Mouse (Mus musculus): Measurements from ENCODE around the gene Arv1. TPM values are rescaled to one million over a fixed set of nuclear protein-coding genes. Genes with fewer than 3 reads are reported as not detected.

Arv1 gene
- polyA plus RNA-seq, 1 experiment from 2014 or later: 38.3 TPM

- Histone ChIP-seq H3K4me1 (no peaks in the 10 kb centered on the region), H3K27me3 (no peaks in the 10 kb centered on the region), H3K4me3 (no peak overlapping the region), H3K27ac (replicated peaks) (no peak overlapping the region), H3K9ac (replicated peaks) (no peak overlapping the region), H3K4me2 (replicated peaks) (no peak overlapping the region), H3K9me3 (no peaks in the 10 kb centered on the region), H3K36me3 (peaks cover 59% of the 10 kb centered on the region)
- WGBS: 59% methylated on average over 3 of the region's 3 CpGs
- ATAC-seq (ENCODE audit: low FRiP score, low read depth): no peak
Measured at GRCm38 (mm10) chr8:124735371-124735911, 13.5 kb downstream of the Arv1 start.

DNA sequence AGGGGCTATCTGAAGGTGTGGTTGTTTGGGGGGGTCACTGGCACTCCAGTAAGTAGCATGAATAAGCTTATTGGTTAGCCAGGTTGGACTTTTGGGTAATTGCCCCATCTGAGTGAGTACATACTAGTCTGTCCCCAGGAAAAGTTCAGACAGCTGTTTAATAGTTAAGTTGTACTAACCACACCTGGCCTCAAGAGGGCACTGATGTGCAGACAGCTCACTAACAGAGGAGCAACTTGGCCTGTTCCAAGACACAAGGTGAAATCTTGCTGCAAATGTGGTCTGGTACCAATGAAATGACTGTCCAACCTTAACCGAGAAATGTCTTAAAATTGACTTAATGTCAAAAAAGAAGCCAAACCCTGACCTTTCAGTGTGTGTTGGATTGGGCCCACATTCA, 17.3 kb downstream of the Arv1 start:
- WGBS: 92% methylated on average over 1 of the region's 1 CpGs
- ATAC-seq (ENCODE audit: low FRiP score, low read depth): no peak
- no peaks in the 10 kb centered on the region for H3K4me1 ChIP-seq

GRCm38 (mm10) chr8:124746661-124747060, 24.7 kb downstream of the Arv1 start:
- Histone ChIP-seq H3K9ac (replicated peaks) (no peak overlapping the region), H3K4me1 (peaks cover 9% of the 10 kb centered on the region; the same call in 1 of the 2 replicates), H3K27me3 (peaks cover 28% of the 10 kb centered on the region), H3K4me3 (no peak overlapping the region), H3K4me2 (replicated peaks) (no peak overlapping the region), H3K9me3 (no peaks in the 10 kb centered on the region), H3K36me3 (no peaks in the 10 kb centered on the region), H3K27ac (replicated peaks) (no peak overlapping the region)
- WGBS: 78% methylated on average over 13 of the region's 13 CpGs
- no peak for ATAC-seq (ENCODE audit: low FRiP score, low read depth)

More for the DNA sequence above, 17.3 kb downstream of the Arv1 start:
- H3K27ac ChIP-seq (replicated peaks): no peak overlapping the region
- H3K27me3 ChIP-seq: no peaks in the 10 kb centered on the region
- H3K4me2 ChIP-seq (replicated peaks): no peak overlapping the region
- no peaks in the 10 kb centered on the region for H3K9me3 ChIP-seq
- H3K9ac ChIP-seq (replicated peaks): no peak overlapping the region
- H3K4me3 ChIP-seq: no peak overlapping the region
- H3K36me3 ChIP-seq: peaks cover 29% of the 10 kb centered on the region

- ATAC-seq (ENCODE audit: low FRiP score, low read depth): no peak
- peak overlapping the region; percentile 48 for H3K4me3 ChIP-seq
- H3K4me1 ChIP-seq: peaks cover 14% of the 10 kb centered on the region; the same call in 1 of the 2 replicates
- no peaks in the 10 kb centered on the region for H3K9me3 ChIP-seq
- H3K27me3 ChIP-seq: peaks cover 61% of the 10 kb centered on the region
- peak overlapping the region; percentile 77 for H3K4me2 ChIP-seq (replicated peaks)
- H3K36me3 ChIP-seq: no peaks in the 10 kb centered on the region
- peak overlapping the region; percentile 12; the same call in 1 of the 2 replicates for H3K9ac ChIP-seq (replicated peaks)
- H3K27ac ChIP-seq (replicated peaks): no peak overlapping the region
- WGBS: under 1% methylated on average over 31 of the region's 31 CpGs
Measured at GRCm38 (mm10) chr8:124751191-124751590, 29.3 kb downstream of the Arv1 start.

DNA sequence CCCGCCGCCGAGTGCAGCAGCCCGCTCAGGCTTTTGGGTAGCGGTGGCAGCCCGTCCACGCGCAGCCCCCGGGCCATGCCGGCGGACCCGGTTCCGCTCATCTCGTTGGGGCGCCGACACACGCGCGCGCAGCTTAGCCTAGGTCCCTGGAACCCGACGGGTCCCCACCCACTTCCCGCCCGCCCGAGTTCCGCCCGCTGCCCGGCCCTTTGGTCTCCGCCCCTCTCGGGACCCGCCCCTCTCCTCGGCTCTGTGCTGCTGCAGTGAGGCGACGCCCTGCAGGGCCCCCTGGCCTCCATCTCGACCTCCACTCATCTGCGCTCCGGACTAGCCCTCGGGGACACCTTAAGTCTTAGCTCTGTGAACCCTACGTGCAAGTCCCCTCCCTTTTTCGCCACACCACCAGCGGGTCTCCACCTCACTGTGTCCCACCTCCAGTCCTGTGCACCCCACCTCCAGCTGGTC, 29.8 kb downstream of the Arv1 start, which contains the start of gene Fam89a:
Fam89a (minus strand) TSS at position 124 of the 465 bp plus-strand sequence.
- ATAC-seq (ENCODE audit: low FRiP score, low read depth): peak; percentile 38; the same call in 1 of the 2 replicates
- Histone ChIP-seq H3K4me2 (replicated peaks) (peak within 1 kb of the TSS; percentile 77), H3K36me3 (no peaks in the 10 kb centered on the region), H3K9me3 (no peaks in the 10 kb centered on the region), H3K4me1 (peaks cover 14% of the 10 kb centered on the region; the same call in 1 of the 2 replicates), H3K27ac (replicated peaks) (no peak within 1 kb of the TSS), H3K4me3 (peak within 1 kb of the TSS; percentile 48), H3K9ac (replicated peaks) (peak within 1 kb of the TSS; percentile 12; the same call in 1 of the 2 replicates), H3K27me3 (peaks cover 61% of the 10 kb centered on the region)
- WGBS: 0% methylated on average over 33 of the region's 41 CpGs

DNA sequence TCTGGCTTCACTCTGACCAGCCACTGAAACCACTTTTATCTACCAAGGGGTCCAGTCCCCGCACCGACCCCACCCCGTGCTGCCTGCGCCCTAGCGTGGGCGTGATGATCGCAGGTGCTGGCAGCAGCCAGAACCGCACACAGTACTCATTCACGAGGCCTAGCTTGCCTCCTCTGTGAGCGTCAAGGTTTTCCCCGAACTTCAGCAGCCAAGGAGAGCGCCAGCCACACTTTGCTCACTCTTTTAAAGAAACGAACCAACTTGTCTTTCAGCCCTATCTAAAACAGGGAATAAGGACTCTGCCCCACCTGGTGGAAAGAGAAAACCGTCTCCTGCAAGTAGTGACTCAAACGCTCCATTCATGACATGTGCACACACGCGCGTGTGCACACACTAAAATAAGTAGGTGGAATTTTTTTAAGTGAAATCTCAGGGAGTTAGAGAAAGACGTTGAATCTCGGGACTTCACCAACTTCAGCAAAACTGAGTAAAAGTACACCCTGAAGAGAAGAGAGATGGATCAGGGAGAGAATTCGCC, 30.5 kb downstream of the Arv1 start:
- Histone ChIP-seq H3K4me1 (peaks cover 14% of the 10 kb centered on the region; the same call in 1 of the 2 replicates), H3K27ac (replicated peaks) (no peak overlapping the region), H3K4me3 (no peak overlapping the region), H3K4me2 (replicated peaks) (no peak overlapping the region), H3K27me3 (peaks cover 61% of the 10 kb centered on the region), H3K36me3 (no peaks in the 10 kb centered on the region), H3K9ac (replicated peaks) (no peak overlapping the region), H3K9me3 (no peaks in the 10 kb centered on the region)
- 34% methylated on average over 21 of the region's 21 CpGs for WGBS
- no peak for ATAC-seq (ENCODE audit: low FRiP score, low read depth)

GRCm38 (mm10) chr8:124754101-124754791, 32.3 kb downstream of the Arv1 start:
- WGBS: 14% methylated on average over 11 of the region's 11 CpGs
- Histone ChIP-seq H3K27me3 (peaks cover 57% of the 10 kb centered on the region), H3K27ac (replicated peaks) (no peak overlapping the region)

GRCm38 (mm10) chr8:124754792-124755190, 32.9 kb downstream of the Arv1 start:
- Histone ChIP-seq H3K4me3 (no peak overlapping the region), H3K27ac (replicated peaks) (no peak overlapping the region), H3K36me3 (no peaks in the 10 kb centered on the region), H3K9me3 (no peaks in the 10 kb centered on the region), H3K4me1 (peaks cover 14% of the 10 kb centered on the region; the same call in 1 of the 2 replicates), H3K27me3 (peaks cover 52% of the 10 kb centered on the region), H3K9ac (replicated peaks) (no peak overlapping the region), H3K4me2 (replicated peaks) (no peak overlapping the region)
- no peak for ATAC-seq (ENCODE audit: low FRiP score, low read depth)
- 37% methylated on average over 4 of the region's 4 CpGs for WGBS

More at GRCm38 (mm10) chr8:124754101-124754791, 32.3 kb downstream of the Arv1 start:
- Histone ChIP-seq H3K9ac (replicated peaks) (no peak overlapping the region), H3K9me3 (no peaks in the 10 kb centered on the region), H3K36me3 (no peaks in the 10 kb centered on the region), H3K4me2 (replicated peaks) (no peak overlapping the region), H3K4me3 (no peak overlapping the region), H3K4me1 (peaks cover 14% of the 10 kb centered on the region; the same call in 1 of the 2 replicates)
- no peak for ATAC-seq (ENCODE audit: low FRiP score, low read depth)

GRCm38 (mm10) chr8:124755481-124755880, 33.5 kb downstream of the Arv1 start:
- H3K27me3 ChIP-seq: peaks cover 45% of the 10 kb centered on the region
- H3K9ac ChIP-seq (replicated peaks): no peak overlapping the region
- WGBS: 86% methylated on average over 8 of the region's 8 CpGs

DNA sequence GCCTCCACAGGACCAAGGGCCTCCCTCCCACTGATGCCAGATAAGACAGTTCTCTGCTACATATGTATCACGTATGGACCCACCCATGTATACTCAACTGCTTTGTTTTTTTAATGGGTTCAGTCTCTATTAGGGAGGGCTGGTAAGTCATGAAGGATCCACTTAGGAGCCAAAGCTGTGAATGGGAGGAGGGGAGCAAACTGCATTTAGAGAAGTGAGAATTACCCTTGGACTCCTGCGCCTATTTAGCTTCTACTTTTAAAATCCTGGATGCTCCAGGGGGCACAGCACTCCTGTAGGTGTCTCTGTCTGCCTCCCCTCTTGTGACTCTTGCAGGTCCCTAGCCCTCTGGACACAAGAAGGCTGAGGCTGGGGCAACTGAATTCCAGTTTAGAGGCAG, 34.2 kb downstream of the Arv1 start:
- 65% methylated on average over 2 of the region's 2 CpGs for WGBS
- no peaks in the 10 kb centered on the region for H3K9me3 ChIP-seq
- no peak overlapping the region for H3K27ac ChIP-seq (replicated peaks)
- no peak overlapping the region for H3K9ac ChIP-seq (replicated peaks)
- H3K36me3 ChIP-seq: no peaks in the 10 kb centered on the region
- H3K4me3 ChIP-seq: no peak overlapping the region
- no peak overlapping the region for H3K4me2 ChIP-seq (replicated peaks)
- H3K27me3 ChIP-seq: peaks cover 38% of the 10 kb centered on the region
- H3K4me1 ChIP-seq: peaks cover 10% of the 10 kb centered on the region; the same call in 1 of the 2 replicates
- ATAC-seq (ENCODE audit: low FRiP score, low read depth): no peak

More at GRCm38 (mm10) chr8:124755481-124755880, 33.5 kb downstream of the Arv1 start:
- Histone ChIP-seq H3K9me3 (no peaks in the 10 kb centered on the region), H3K4me3 (no peak overlapping the region), H3K4me2 (replicated peaks) (no peak overlapping the region), H3K4me1 (peaks cover 14% of the 10 kb centered on the region; the same call in 1 of the 2 replicates), H3K27ac (replicated peaks) (no peak overlapping the region), H3K36me3 (no peaks in the 10 kb centered on the region)
- ATAC-seq (ENCODE audit: low FRiP score, low read depth): no peak

GRCm38 (mm10) chr8:124756601-124757000, 34.7 kb downstream of the Arv1 start:
- no peak overlapping the region for H3K9ac ChIP-seq (replicated peaks)
- 66% methylated on average over 5 of the region's 5 CpGs for WGBS
- no peak overlapping the region for H3K4me3 ChIP-seq
- peaks cover 6% of the 10 kb centered on the region; the same call in 1 of the 2 replicates for H3K4me1 ChIP-seq
- peaks cover 34% of the 10 kb centered on the region for H3K27me3 ChIP-seq
- no peak overlapping the region for H3K4me2 ChIP-seq (replicated peaks)
- no peak overlapping the region for H3K27ac ChIP-seq (replicated peaks)
- no peaks in the 10 kb centered on the region for H3K36me3 ChIP-seq
- ATAC-seq (ENCODE audit: low FRiP score, low read depth): no peak
- no peaks in the 10 kb centered on the region for H3K9me3 ChIP-seq

- Histone ChIP-seq H3K4me2 (replicated peaks) (no peak overlapping the region), H3K36me3 (no peaks in the 10 kb centered on the region), H3K9ac (replicated peaks) (no peak overlapping the region), H3K4me1 (no peaks in the 10 kb centered on the region), H3K27me3 (peaks cover 14% of the 10 kb centered on the region; the same call in 1 of the 2 replicates), H3K4me3 (no peak overlapping the region), H3K9me3 (no peaks in the 10 kb centered on the region), H3K27ac (replicated peaks) (no peak overlapping the region)
- 46% methylated on average over 3 of the region's 3 CpGs for WGBS
- ATAC-seq (ENCODE audit: low FRiP score, low read depth): no peak
Measured at GRCm38 (mm10) chr8:124758544-124758943, 36.6 kb downstream of the Arv1 start.

Data from midbrain, embryonic 12.5 days (tissue).